23 mouse cellular contexts compared by ENCODE assay signal in the genomic region with DNA sequence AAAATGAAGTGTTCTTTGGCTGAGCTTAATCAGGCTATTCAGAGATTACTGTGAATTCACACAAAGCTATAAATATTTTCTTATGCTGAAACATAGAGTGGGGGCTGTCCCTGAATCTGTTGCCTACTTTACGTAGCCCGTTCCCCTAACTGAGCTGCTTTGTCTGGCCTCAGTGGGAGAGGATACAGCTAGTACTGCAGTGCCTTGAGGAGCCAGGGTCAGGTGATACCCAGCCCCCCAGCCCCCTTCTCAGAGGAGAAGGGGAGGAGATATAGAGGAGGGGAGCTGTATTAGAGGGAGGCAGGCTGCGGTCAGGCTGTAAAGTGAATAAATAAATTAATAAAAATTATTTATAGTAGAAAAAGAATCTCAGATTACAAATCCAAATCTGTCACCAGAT.
A peak's percentile ranks its signal among the peaks of the same experiment; 100 is the strongest.
DNase-seq lines count a peak whose midpoint lies in the region; ATAC-seq and TF ChIP-seq lines count a peak whose summit lies in the region.
"Had no signal": no experiment of that assay in that cellular context is flagged by ENCODE, and none has a peak within 500 bp of the region (broad histone marks: within the 10 kb centered on the region; RNA-seq: fewer than 3 reads in every experiment).

No protein-coding gene starts in this region.

- H3K4me1 ChIP-seq in hindbrain, embryonic 12.5 days = peaks cover 7% of the 10 kb centered on the region
- no peaks in the 10 kb centered on the region for H3K4me1 ChIP-seq in hindbrain, embryonic 14.5 days (replicated peaks; ENCODE audit: control insufficient read depth, insufficient read depth, low read length)
- no peaks in the 10 kb centered on the region for H3K4me1 ChIP-seq in midbrain, embryonic 13.5 days (replicated peaks)
- no peaks in the 10 kb centered on the region for H3K4me1 ChIP-seq in midbrain, embryonic 14.5 days (ENCODE audit: control insufficient read depth, insufficient read depth, low read length)
- no peaks in the 10 kb centered on the region for H3K4me1 ChIP-seq in forebrain, postnatal 0 days (ENCODE audit: insufficient read depth)
- H3K4me1 ChIP-seq: heart, embryonic 15.5 days had no signal

- TF ChIP-seq CTCF in forebrain, postnatal 0 days (IDR thresholded peaks at IDR 0.05; ENCODE audit: low read depth) = no peak

- WGBS in hindbrain, embryonic 12.5 days = 72% methylated on average over 3 of the region's 3 CpGs
- 69% methylated on average over 3 of the region's 3 CpGs for WGBS in hindbrain, embryonic 14.5 days
- WGBS in midbrain, embryonic 13.5 days = 74% methylated on average over 3 of the region's 3 CpGs
- WGBS in midbrain, embryonic 14.5 days = 76% methylated on average over 3 of the region's 3 CpGs
- 59% methylated on average over 3 of the region's 3 CpGs for WGBS in forebrain, postnatal 0 days

- no peak for DNase-seq in hindbrain, embryonic 14.5 days (ENCODE audit: low spot score)
- no peak for DNase-seq in midbrain, embryonic 14.5 days
- no peak for DNase-seq in forebrain, postnatal 0 days
- no peak for DNase-seq in frontal cortex, postnatal 36 days (ENCODE audit: low spot score in 2 of 2)
- no peak for DNase-seq in B cell, adult 2 months
- DNase-seq: adrenal gland, postnatal 14 days; cerebellum, adult 2 months; cerebellum, postnatal 36 days; gastrocnemius, postnatal 36 days; heart, postnatal 36 days; kidney, adult 18-20 months; lung, postnatal 4 days; right cerebral cortex, adult 18-20 months; right cerebral cortex, postnatal 4 days; thymus, adult 18-20 months; thymus, postnatal 36 days had no signal

- no peak overlapping the region for H3K9ac ChIP-seq in hindbrain, embryonic 12.5 days
- H3K9ac ChIP-seq in hindbrain, embryonic 14.5 days = no peak overlapping the region
- H3K9ac ChIP-seq in midbrain, embryonic 13.5 days (replicated peaks) = no peak overlapping the region
- no peak overlapping the region for H3K9ac ChIP-seq in midbrain, embryonic 14.5 days (replicated peaks; ENCODE audit: low read length)
- no peak overlapping the region for H3K9ac ChIP-seq in forebrain, postnatal 0 days
- H3K9ac ChIP-seq: heart, embryonic 15.5 days; neural tube, embryonic 15.5 days had no signal

- no peak overlapping the region for H3K4me2 ChIP-seq in hindbrain, embryonic 12.5 days (replicated peaks)
- no peak overlapping the region for H3K4me2 ChIP-seq in hindbrain, embryonic 14.5 days (replicated peaks)
- no peak overlapping the region for H3K4me2 ChIP-seq in midbrain, embryonic 13.5 days (replicated peaks)
- H3K4me2 ChIP-seq in midbrain, embryonic 14.5 days (ENCODE audit: low read length) = no peak overlapping the region
- H3K4me2 ChIP-seq in forebrain, postnatal 0 days (ENCODE audit: low read depth) = no peak overlapping the region
- H3K4me2 ChIP-seq: heart, embryonic 15.5 days; neural tube, embryonic 15.5 days had no signal

- no peaks in the 10 kb centered on the region for H3K9me3 ChIP-seq in hindbrain, embryonic 12.5 days (replicated peaks)
- H3K9me3 ChIP-seq in hindbrain, embryonic 14.5 days (ENCODE audit: control insufficient read depth, low read length) = no peaks in the 10 kb centered on the region
- H3K9me3 ChIP-seq in midbrain, embryonic 13.5 days = no peaks in the 10 kb centered on the region
- H3K9me3 ChIP-seq in midbrain, embryonic 14.5 days (ENCODE audit: control insufficient read depth, low read length) = no peaks in the 10 kb centered on the region
- H3K9me3 ChIP-seq in forebrain, postnatal 0 days (ENCODE audit: low read length) = no peaks in the 10 kb centered on the region
- H3K9me3 ChIP-seq: heart, embryonic 15.5 days; neural tube, embryonic 15.5 days had no signal

- H3K4me3 ChIP-seq in hindbrain, embryonic 12.5 days = no peak overlapping the region
- no peak overlapping the region for H3K4me3 ChIP-seq in hindbrain, embryonic 14.5 days (replicated peaks; ENCODE audit: low read length)
- no peak overlapping the region for H3K4me3 ChIP-seq in midbrain, embryonic 13.5 days (replicated peaks)
- H3K4me3 ChIP-seq in midbrain, embryonic 14.5 days (replicated peaks; ENCODE audit: low read depth, low read length) = no peak overlapping the region
- no peak overlapping the region for H3K4me3 ChIP-seq in forebrain, postnatal 0 days (ENCODE audit: low read depth, low read length)
- H3K4me3 ChIP-seq: heart, embryonic 15.5 days; myocyte; neural tube, embryonic 15.5 days had no signal

- no peak overlapping the region for H3K27ac ChIP-seq in hindbrain, embryonic 12.5 days
- no peak overlapping the region for H3K27ac ChIP-seq in hindbrain, embryonic 14.5 days
- no peak overlapping the region for H3K27ac ChIP-seq in midbrain, embryonic 13.5 days
- no peak overlapping the region for H3K27ac ChIP-seq in midbrain, embryonic 14.5 days (replicated peaks; ENCODE audit: low read depth, low read length)
- H3K27ac ChIP-seq in forebrain, postnatal 0 days (ENCODE audit: low read depth, low read length) = no peak overlapping the region
- H3K27ac ChIP-seq: heart, embryonic 15.5 days; kidney, postnatal 0 days; neural tube, embryonic 15.5 days had no signal

- H3K36me3 ChIP-seq in hindbrain, embryonic 12.5 days = peaks cover 27% of the 10 kb centered on the region
- H3K36me3 ChIP-seq in hindbrain, embryonic 14.5 days (replicated peaks; ENCODE audit: control insufficient read depth, insufficient read depth) = peaks cover 40% of the 10 kb centered on the region
- H3K36me3 ChIP-seq in midbrain, embryonic 13.5 days = peaks cover 44% of the 10 kb centered on the region
- H3K36me3 ChIP-seq in midbrain, embryonic 14.5 days (ENCODE audit: control insufficient read depth, insufficient read depth, low read length) = peaks cover 50% of the 10 kb centered on the region
- peaks cover 44% of the 10 kb centered on the region for H3K36me3 ChIP-seq in forebrain, postnatal 0 days (ENCODE audit: insufficient read depth)
- H3K36me3 ChIP-seq: heart, embryonic 15.5 days had no signal

- 0 out of 2 replicates have a peak, but pooled peaks have one; percentile 40 for ATAC-seq in hindbrain, embryonic 12.5 days (ENCODE audit: low FRiP score)
- no peak for ATAC-seq in hindbrain, embryonic 14.5 days (ENCODE audit: low FRiP score)
- ATAC-seq in midbrain, embryonic 13.5 days = peak; percentile 68
- no peak for ATAC-seq in midbrain, embryonic 14.5 days (ENCODE audit: low FRiP score, low TSS enrichment)
- ATAC-seq in forebrain, postnatal 0 days = peak; percentile 23; the same call in 1 of the 2 replicates
- ATAC-seq: inflammation-experienced regulatory T-cells, adult 6 months had no signal

- no peaks in the 10 kb centered on the region for H3K27me3 ChIP-seq in hindbrain, embryonic 12.5 days
- no peaks in the 10 kb centered on the region for H3K27me3 ChIP-seq in hindbrain, embryonic 14.5 days (ENCODE audit: control insufficient read depth, insufficient read depth, low read length)
- H3K27me3 ChIP-seq in midbrain, embryonic 13.5 days = no peaks in the 10 kb centered on the region
- H3K27me3 ChIP-seq in midbrain, embryonic 14.5 days (ENCODE audit: control insufficient read depth, insufficient read depth, low read length) = no peaks in the 10 kb centered on the region
- no peaks in the 10 kb centered on the region for H3K27me3 ChIP-seq in forebrain, postnatal 0 days (ENCODE audit: insufficient read depth, low read length)
- H3K27me3 ChIP-seq: heart, embryonic 15.5 days; neural tube, embryonic 15.5 days had no signal

Comparison
In these comparisons a context has a peak if more than half of its experiments do, and no peak if none do; other contexts are left out.
1. ATAC-seq: peak in hindbrain, embryonic 12.5 days (single experiment), midbrain, embryonic 13.5 days (single experiment) and forebrain, postnatal 0 days (single experiment); none in hindbrain, embryonic 14.5 days (single experiment) and midbrain, embryonic 14.5 days (single experiment).